Mouse (Mus musculus) testis, adult 2 months (tissue): ENCODE data around the gene Msx2. TPM values are rescaled to one million over a fixed set of nuclear protein-coding genes. Genes with fewer than 3 reads are reported as not detected.

ENCODE experiments used
- H3K27ac ChIP-seq: fragments of 200-500 bp; 2 replicates; pipeline ENCODE4 v1.5.1; 2012; ENCODE audit warnings: low read depth, low read length; ENCODE audit not compliant: control insufficient read depth, insufficient read depth
- H3K27me3 ChIP-seq: fragments of 200-500 bp; 2 replicates; pipeline ENCODE4 v1.6.1; 2012; ENCODE audit warnings: mild to moderate bottlenecking, low read length, moderate library complexity; ENCODE audit not compliant: control insufficient read depth, insufficient read depth
- H3K36me3 ChIP-seq: fragments of 200-500 bp; 2 replicates; pipeline ENCODE4 v1.6.1; 2012; ENCODE audit warnings: mild to moderate bottlenecking, low read length; ENCODE audit not compliant: control insufficient read depth, insufficient read depth
- H3K4me1 ChIP-seq: fragments of 200-500 bp; 2 replicates; pipeline ENCODE4 v1.6.1; 2012; ENCODE audit warnings: low read length; ENCODE audit not compliant: control insufficient read depth, insufficient read depth
- H3K4me3 ChIP-seq: fragments of 200-500 bp; 2 replicates; pipeline ENCODE4 v1.5.1; 2012; ENCODE audit warnings: low read depth, mild to moderate bottlenecking, low read length, moderate library complexity, mixed read lengths; ENCODE audit not compliant: control insufficient read depth
- CTCF ChIP-seq: fragments of 200-500 bp; IDR thresholded peaks from 2 replicates; pipeline ENCODE4 v1.5.1; 2012; ENCODE audit warnings: low read depth, mild to moderate bottlenecking, inconsistent platforms, low read length, moderate library complexity; ENCODE audit not compliant: control insufficient read depth, insufficient read depth, insufficient replicate concordance
- POLR2A ChIP-seq: fragments of 200-500 bp; IDR thresholded peaks from 2 replicates; pipeline ENCODE4 v1.6.1; 2012; ENCODE audit warnings: low read depth, mild to moderate bottlenecking, inconsistent platforms, low read length, moderate library complexity; ENCODE audit not compliant: control insufficient read depth
- polyA plus RNA-seq: library from polyadenylated mRNA; depleted of rRNA; stranded (reverse); fragments of >200 nt; gene quantifications from 2 replicates; pipeline ENCODE4 v1.2.3, GENCODE M21; 2012; rRNA removed

Gene Msx2
- 0.54 and 0.58 TPM in 2 replicates for polyA plus RNA-seq

GRCm38 (mm10) chr13:53472614-53473124 is at the start of gene Msx2:
TSS of gene Msx2 (minus strand) at chr13:53473074.
- Histone ChIP-seq H3K4me1 (peaks cover 14% of the 10 kb centered on the region), H3K36me3 (no peaks in the 10 kb centered on the region), H3K27ac (no peak within 1 kb of the TSS), H3K27me3 (peaks cover 10% of the 10 kb centered on the region), H3K4me3 (peak within 1 kb of the TSS; percentile 61)
- TF ChIP-seq CTCF (no peak), POLR2A (no peak)

GRCm38 (mm10) chr13:53521468-53521867 is 48.6 kb upstream of the Msx2 start:
- H3K27me3 ChIP-seq: no peaks in the 10 kb centered on the region
- no peaks in the 10 kb centered on the region for H3K36me3 ChIP-seq

GRCm38 (mm10) chr13:53520343-53520937 is 47.6 kb upstream of the Msx2 start:
- TF ChIP-seq POLR2A (no peak), CTCF (no peak)
- H3K27ac ChIP-seq: no peak overlapping the region
- no peaks in the 10 kb centered on the region for H3K36me3 ChIP-seq
- no peaks in the 10 kb centered on the region for H3K27me3 ChIP-seq
- no peaks in the 10 kb centered on the region for H3K4me1 ChIP-seq
- H3K4me3 ChIP-seq: no peak overlapping the region

More at GRCm38 (mm10) chr13:53521468-53521867, 48.6 kb upstream of the Msx2 start:
- H3K4me1 ChIP-seq: no peaks in the 10 kb centered on the region
- TF ChIP-seq POLR2A: no peak
- TF ChIP-seq CTCF: no peak
- no peak overlapping the region for H3K4me3 ChIP-seq
- H3K27ac ChIP-seq: no peak overlapping the region

- H3K36me3 ChIP-seq: no peaks in the 10 kb centered on the region
- H3K27me3 ChIP-seq: no peaks in the 10 kb centered on the region
- TF ChIP-seq CTCF (no peak), POLR2A (no peak)
- H3K4me1 ChIP-seq: no peaks in the 10 kb centered on the region
- no peak overlapping the region for H3K27ac ChIP-seq
- H3K4me3 ChIP-seq: no peak overlapping the region
Observed at GRCm38 (mm10) chr13:53519727-53520126, 46.9 kb upstream of the Msx2 start.

GRCm38 (mm10) chr13:53518306-53518705 is 45.4 kb upstream of the Msx2 start:
- Histone ChIP-seq H3K36me3 (no peaks in the 10 kb centered on the region), H3K4me1 (no peaks in the 10 kb centered on the region), H3K27ac (no peak overlapping the region), H3K27me3 (no peaks in the 10 kb centered on the region), H3K4me3 (no peak overlapping the region)
- TF ChIP-seq POLR2A (no peak), CTCF (no peak)

GRCm38 (mm10) chr13:53514574-53514973 is 41.7 kb upstream of the Msx2 start:
- TF ChIP-seq POLR2A (no peak), CTCF (no peak)
- no peak overlapping the region for H3K27ac ChIP-seq
- H3K27me3 ChIP-seq: no peaks in the 10 kb centered on the region
- H3K4me3 ChIP-seq: no peak overlapping the region
- no peaks in the 10 kb centered on the region for H3K4me1 ChIP-seq
- no peaks in the 10 kb centered on the region for H3K36me3 ChIP-seq

- no peaks in the 10 kb centered on the region for H3K27me3 ChIP-seq
- no peak overlapping the region for H3K4me3 ChIP-seq
- no peaks in the 10 kb centered on the region for H3K4me1 ChIP-seq
- no peak overlapping the region for H3K27ac ChIP-seq
- H3K36me3 ChIP-seq: no peaks in the 10 kb centered on the region
- no peak for TF ChIP-seq CTCF
- no peak for TF ChIP-seq POLR2A
Observed at GRCm38 (mm10) chr13:53511366-53511765, 38.5 kb upstream of the Msx2 start.
